Mouse (Mus musculus): Measurements from ENCODE around the gene Fgfr2.

DNA sequence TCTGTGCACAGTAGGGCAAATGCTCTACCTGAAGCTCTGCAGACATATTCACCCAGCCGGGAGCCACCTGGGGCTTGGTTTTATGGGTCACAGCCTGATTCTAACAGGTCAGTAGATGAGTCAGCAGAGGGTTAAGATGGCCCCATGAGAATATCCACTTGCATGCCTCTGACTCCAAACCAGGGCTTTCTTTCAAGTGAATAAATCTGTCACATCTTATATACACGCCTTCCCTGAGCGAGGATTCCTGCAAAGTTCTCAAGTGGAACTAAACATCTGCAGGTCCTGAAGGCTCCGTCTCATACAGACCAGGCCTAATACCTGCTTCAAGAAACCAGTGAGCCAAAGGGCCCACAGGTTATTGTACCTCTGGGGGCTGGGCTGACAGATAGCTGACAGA is 2872.2 kb downstream of the Fgfr2 start:
- TF ChIP-seq CTCF (IDR thresholded peaks at IDR 0.05; ENCODE audit: control insufficient read depth, insufficient read depth, insufficient read length) (no peak), MYOD1 (IDR thresholded peaks at IDR 0.05; ENCODE audit: control insufficient read depth, insufficient read length, low read depth) (no peak), USF1 (IDR thresholded peaks at IDR 0.05; ENCODE audit: low read depth) (no peak), MAX (IDR thresholded peaks at IDR 0.05) (no peak), CEBPB (IDR thresholded peaks at IDR 0.05; ENCODE audit: low read depth) (no peak), MYOG (IDR thresholded peaks at IDR 0.05; ENCODE audit: control insufficient read depth, extremely low read depth, insufficient read length) (no peak)
